Mouse (Mus musculus): Measurements from ENCODE around the gene Gon7. TPM values are rescaled to one million over a fixed set of nuclear protein-coding genes. Genes with fewer than 3 reads are reported as not detected.

The Gon7 gene
- 10 to 100 TPM; 16.7 to 16.9 TPM for total RNA-seq (2023)

GRCm38 (mm10) chr12:102757689-102758402 is at the start of gene Gon7, which contains the start of the genes Gm28051 and Ubr7:
Gene Gon7 (minus strand): TSS chr12:102757803.
Gene Gm28051 (minus strand): TSS chr12:102757765.
Gene Ubr7 (plus strand): TSS chr12:102757967.

GRCm38 (mm10) chr12:102758403-102758756 is 777 bp upstream of the Gon7 start, which contains the start of gene Gm20604:
Gene Gm20604 (minus strand): TSS chr12:102758672.

GRCm38 (mm10) chr12:102743589-102744574 is 13.7 kb downstream of the Gon7 start, which contains the start of the genes Moap1 and Tmem251:
Gene Moap1 (minus strand): TSS chr12:102743661.
Gene Tmem251 (plus strand): TSS chr12:102743762.

GRCm38 (mm10) chr12:102704457-102705198 is 53.0 kb downstream of the Gon7 start, which contains the start of gene Itpk1:
Gene Itpk1 (minus strand): TSS chr12:102704930.

Other genes with a start within 250 kb of the Gon7 start
- gene Chga, start 202.8 kb downstream of the Gon7 start, total RNA-seq (2023): not detected
- 10 to 100 TPM; 36.2 to 39.1 TPM for gene Itpk1, start 52.9 kb downstream of the Gon7 start, total RNA-seq (2023)
- gene Moap1, start 14.1 kb downstream of the Gon7 start, total RNA-seq (2023): 1 to 10 TPM; 4.4 to 6.1 TPM
- 10 to 100 TPM; 13.9 to 15.3 TPM for gene Tmem251, start 14.0 kb downstream of the Gon7 start, total RNA-seq (2023)
- not detected for gene Gm28051, start within 50 bp of the Gon7 start, total RNA-seq (2023)
- gene Ubr7, start 164 bp upstream of the Gon7 start, total RNA-seq (2023): 10 to 100 TPM; 13.9 to 15.4 TPM
- gene Gm20604, start 869 bp upstream of the Gon7 start, total RNA-seq (2023): 1 to 10 TPM; 6.1 to 6.8 TPM
- 10 to 100 TPM; 35.7 to 38.0 TPM for gene Btbd7, start 120.7 kb upstream of the Gon7 start, total RNA-seq (2023)
- gene Cox8c, start 141.5 kb upstream of the Gon7 start, total RNA-seq (2023): not detected
- gene Unc79, start 191.1 kb upstream of the Gon7 start, total RNA-seq (2023): not detected

All from neutrophil, adult 59 days (primary cell).